Mouse (Mus musculus): ENCODE measurements around the gene Tmprss12.
"Not testable (repeated sequence)": the region's sequence is repeated elsewhere in the genome, so short reads cannot be mapped to it uniquely, and the experiment has no call there.

GRCm38 (mm10) chr15:100270609-100271008 is 10.0 kb upstream of the Tmprss12 start:
- TF ChIP-seq CTCF, EP300 (IDR thresholded peaks at IDR 0.05): not testable (repeated sequence)

Measured in lung, postnatal 0 days (tissue).